Mouse (Mus musculus) CD4-positive, CD25-positive, alpha-beta regulatory T cell, adult 4 months (primary cell): ENCODE results near the gene Zfp277. TPM values are rescaled to one million over a fixed set of nuclear protein-coding genes. Genes with fewer than 3 reads are reported as not detected.

Source experiments
- ATAC-seq: one replicate; pipeline ENCODE4 v1.8.0; 2017
- polyA plus RNA-seq, 2 experiments: library from polyadenylated mRNA; unstranded; fragments of 100-300 nt; shearing (Covaris generic); gene quantifications; one replicate each; pipeline ENCODE4 v1.2.1; 2017

The Zfp277 gene
- polyA plus RNA-seq, 2 experiments from 2014 or later = 39.8 to 40.1 TPM

GRCm38 (mm10) chr12:40348251-40348650 is 97.5 kb downstream of the Zfp277 start:
- no peak for ATAC-seq

DNA sequence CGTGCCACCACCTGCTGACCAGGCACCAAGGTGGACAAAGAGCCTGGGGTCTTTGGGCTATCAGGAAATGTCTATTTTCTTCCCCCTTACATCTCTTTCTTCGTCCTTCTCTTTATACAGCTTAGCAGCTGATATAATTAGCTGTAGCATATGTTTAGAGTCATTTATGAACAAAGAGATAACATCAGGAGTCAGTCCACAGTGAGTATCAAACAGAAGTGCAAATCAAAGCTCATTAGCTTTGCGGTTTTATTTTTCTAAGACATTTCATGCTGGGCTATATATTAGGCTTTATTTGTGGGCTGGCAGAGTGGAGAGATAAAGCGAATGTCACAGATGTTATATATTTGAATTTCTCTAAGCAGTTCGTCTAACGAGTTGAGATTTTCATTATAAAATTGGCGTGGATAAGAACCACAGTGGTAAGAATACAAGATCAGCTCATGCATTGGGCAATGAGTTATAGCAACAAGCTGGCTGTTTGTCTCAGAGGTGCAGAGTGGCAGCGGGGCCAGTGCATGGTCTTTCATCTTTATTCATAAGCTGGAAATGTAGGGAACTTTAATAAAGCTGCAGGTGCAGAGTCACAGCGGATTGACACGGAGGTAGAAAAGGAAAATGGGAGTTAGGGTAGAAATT is 98.5 kb downstream of the Zfp277 start:
- ATAC-seq = no peak

DNA sequence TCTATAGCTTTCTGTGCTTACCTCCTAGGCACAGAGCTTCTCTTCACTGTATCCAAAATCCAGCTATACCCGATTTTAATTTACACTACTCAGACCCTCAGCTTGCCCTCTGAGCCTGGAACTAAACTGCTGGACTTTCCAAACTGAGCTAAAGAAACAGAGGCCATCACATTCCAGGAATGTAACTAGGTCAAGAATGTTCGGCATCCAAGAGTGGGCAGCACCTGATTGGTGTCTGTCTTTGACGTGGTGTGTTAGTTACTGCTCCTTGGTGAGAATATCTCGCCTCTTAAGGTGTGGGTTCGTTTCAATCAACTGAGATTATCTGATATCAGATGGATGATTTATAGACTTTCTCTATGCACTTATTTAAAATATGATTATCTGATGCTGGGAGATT is 104.3 kb downstream of the Zfp277 start:
- ATAC-seq = no peak

GRCm38 (mm10) chr12:40335303-40335702 is 110.4 kb downstream of the Zfp277 start:
- no peak for ATAC-seq

DNA sequence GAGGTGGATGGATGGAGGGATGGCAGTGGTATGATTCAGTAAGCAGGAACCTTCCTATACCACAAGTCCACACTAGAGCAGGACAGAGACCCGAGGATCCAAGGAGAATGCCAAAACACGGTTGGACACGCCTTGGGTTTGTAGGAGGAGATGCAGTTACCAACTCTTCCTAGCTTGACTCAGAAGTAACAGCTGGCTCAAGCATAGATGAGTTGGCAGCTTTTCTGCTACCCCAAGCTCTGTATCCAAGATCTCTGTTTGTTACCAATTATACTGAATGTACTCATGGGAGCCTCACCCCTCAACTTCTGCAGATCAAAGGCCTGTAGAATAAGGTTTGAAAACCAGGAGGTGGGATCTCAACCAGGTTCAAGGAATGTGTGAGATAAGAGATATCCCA is 114.2 kb downstream of the Zfp277 start:
- no peak for ATAC-seq

- ATAC-seq = no peak
Measured at GRCm38 (mm10) chr12:40327012-40327660, 118.6 kb downstream of the Zfp277 start.

- ATAC-seq = no peak
Measured at GRCm38 (mm10) chr12:40325582-40325981, 120.1 kb downstream of the Zfp277 start.

- no peak for ATAC-seq
Measured at GRCm38 (mm10) chr12:40324819-40325218, 120.9 kb downstream of the Zfp277 start.

- ATAC-seq = no peak
Measured at GRCm38 (mm10) chr12:40315146-40315545, 130.6 kb downstream of the Zfp277 start.

DNA sequence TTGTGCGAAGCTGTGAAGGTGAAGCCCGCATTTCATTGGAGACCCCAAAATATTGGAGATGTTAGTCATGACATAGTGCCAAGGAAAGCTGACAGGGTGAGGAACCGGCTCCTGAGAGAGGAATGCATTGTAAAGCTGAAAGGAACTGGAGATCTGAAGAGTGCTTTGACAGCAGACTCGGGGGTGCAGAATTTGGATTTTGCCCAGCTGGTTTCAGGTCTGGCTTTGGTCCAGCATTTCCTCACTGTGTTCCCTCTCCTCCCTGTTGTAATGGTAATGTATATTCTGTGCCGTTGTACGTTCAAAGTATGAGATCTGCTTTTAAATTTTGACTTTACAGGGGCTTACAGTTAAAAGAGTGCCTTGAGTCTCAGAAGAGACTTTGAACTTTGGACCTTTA is 141.7 kb downstream of the Zfp277 start:
- ATAC-seq = no peak

DNA sequence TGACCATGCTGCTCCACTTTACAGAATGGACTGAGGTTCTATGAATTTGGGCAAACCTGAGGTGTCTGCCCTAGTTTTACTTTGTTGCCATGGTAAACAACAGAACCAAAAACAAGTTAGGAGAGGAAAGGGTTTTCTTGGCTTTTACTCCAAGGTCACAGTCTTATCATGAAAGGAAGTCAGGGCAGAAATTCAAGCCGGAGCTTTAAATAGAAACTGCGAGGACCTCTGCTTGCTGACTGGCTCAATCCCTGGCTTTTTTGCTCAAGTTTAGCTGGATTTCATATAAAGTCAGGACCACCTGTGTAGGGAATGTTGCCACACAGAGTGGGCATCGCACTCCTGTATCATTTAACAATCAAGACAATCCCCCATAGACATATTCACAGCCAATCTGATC is 147.1 kb downstream of the Zfp277 start:
- ATAC-seq = no peak

DNA sequence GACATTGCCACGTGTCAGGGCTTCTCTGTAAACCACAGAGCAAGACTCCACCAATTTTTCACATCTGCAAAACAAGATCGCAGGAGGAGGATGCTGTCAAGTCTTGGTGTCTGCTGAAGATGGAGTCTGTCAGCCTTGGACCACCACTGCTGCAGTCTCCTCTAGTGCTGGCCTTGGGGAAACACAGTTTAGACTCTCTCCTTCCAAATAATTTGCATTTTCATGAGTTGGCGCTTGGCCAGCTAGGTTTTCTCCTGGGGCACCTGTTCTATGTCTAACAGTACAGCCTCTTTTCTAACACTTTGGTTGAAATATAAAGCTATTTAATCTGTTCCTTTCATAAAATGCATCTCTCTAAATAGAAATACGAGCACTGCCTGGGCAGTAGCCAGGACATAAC is 159.2 kb downstream of the Zfp277 start:
- no peak for ATAC-seq

- ATAC-seq = no peak
Measured at GRCm38 (mm10) chr12:40280596-40281325, 164.9 kb downstream of the Zfp277 start.

DNA sequence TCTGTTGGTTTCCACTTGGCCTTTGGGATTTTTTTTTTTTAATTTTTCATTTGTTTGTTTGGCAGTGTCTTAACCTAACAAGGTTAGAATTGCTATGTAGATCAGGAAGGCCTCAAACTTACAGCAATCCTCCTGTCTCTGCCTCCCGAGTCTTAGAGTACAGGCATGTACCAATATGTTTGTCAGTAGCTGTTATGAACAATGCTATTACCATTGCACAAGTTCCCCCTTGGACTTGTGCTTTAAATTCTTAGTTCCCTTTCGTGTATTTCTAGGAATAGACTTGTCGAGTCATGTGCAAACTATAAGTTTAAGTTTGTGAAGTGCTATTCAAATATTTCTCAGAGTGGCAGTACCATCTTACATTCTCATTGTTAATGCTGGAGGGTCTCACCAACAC is 168.1 kb downstream of the Zfp277 start:
- no peak for ATAC-seq

DNA sequence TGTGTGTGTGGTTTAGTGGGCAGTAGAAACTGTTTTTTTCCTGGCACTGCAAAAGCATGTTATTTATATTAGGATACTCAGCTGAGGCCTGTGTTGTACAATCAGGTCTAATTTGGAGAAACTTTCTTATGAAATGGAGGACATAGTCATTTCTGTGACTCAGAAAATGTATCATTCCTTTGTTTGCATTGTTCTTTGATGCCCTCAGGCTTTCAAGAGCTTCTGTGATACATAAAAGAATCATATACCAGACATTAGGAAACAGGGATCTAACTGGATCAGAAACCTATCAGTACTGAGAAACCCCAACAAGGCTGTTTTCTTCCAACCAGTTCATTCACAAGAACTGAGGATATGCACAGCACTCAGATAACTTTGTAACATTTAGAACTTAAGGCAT is 170.8 kb downstream of the Zfp277 start:
- ATAC-seq = no peak

DNA sequence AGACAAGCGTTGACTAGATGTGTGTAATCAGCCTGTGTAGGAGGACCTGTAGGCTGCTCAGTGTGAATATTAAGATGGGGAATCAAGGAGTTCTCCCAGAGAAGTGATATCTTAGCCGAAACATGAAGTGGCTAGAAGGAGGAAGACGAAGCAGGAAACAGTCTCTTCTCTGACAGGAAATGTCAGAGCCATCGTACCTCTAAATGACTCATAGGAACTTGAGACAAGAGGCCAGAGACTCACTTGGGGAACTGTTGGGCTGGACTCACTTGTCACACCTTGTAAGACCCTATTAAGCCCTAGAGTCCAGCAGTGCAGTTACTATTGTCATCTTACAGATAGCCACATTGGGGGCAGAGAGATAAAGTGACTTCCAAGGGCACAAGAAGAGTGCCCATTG is 172.4 kb downstream of the Zfp277 start:
- ATAC-seq = peak; percentile 63

DNA sequence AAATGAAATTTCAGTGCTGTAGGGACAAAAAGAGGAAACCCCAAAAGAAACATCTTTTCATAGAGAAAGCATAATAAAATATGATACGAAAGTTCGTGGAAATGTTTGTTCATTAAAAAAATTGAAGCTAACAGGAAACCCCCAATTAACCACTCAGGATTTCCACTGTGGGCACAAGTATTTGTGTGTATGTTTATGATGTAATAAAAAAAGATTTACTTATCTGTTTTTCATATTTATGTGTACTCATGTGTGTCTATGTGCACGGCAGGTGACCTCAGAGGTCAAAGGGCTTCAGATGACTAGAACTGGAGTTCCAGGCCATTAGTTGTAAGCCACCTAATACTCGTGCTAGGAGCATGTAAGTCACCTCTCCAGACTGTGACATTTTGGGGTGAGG is 173.0 kb downstream of the Zfp277 start:
- ATAC-seq = peak; percentile 65

GRCm38 (mm10) chr12:40268313-40268712 is 177.4 kb downstream of the Zfp277 start:
- no peak for ATAC-seq

Other genes with a start within 250 kb of the Zfp277 start
- not detected for gene Lsmem1, start 246.4 kb downstream of the Zfp277 start, polyA plus RNA-seq
- gene Ifrd1, start 197.4 kb downstream of the Zfp277 start, polyA plus RNA-seq = 10 to 100 TPM; 46.7 to 49.4 TPM
- gene Dock4, start 50 bp upstream of the Zfp277 start, polyA plus RNA-seq = 1 to 10 TPM in 1 of 2 experiments, under 1 TPM in 1; 0.90 to 1.7 TPM